Mouse (Mus musculus) heart, adult 2 months (tissue): ENCODE data around the gene Col20a1. TPM values are rescaled to one million over a fixed set of nuclear protein-coding genes. Genes with fewer than 3 reads are reported as not detected.

Experiments
- DNase-seq, 2 experiments: peaks; one replicate each; pipeline ENCODE4 v3.0.0; 2021
- H3K27ac ChIP-seq: fragments of 200-600 bp; 2 replicates; pipeline ENCODE4 v1.8.1; 2022
- H3K27me3 ChIP-seq: fragments of 200-500 bp; 2 replicates; pipeline ENCODE4 v1.6.1; 2012; ENCODE audit warnings: mild to moderate bottlenecking, low read length, inconsistent platforms, mixed read lengths; ENCODE audit not compliant: control insufficient read depth, insufficient read depth
- H3K36me3 ChIP-seq: fragments of 200-500 bp; 2 replicates; pipeline ENCODE4 v1.6.1; 2012; ENCODE audit warnings: low read length, inconsistent platforms; ENCODE audit not compliant: control insufficient read depth, insufficient read depth
- H3K4me1 ChIP-seq: fragments of 200-500 bp; 2 replicates; pipeline ENCODE4 v1.6.1; 2011; ENCODE audit warnings: low read length; ENCODE audit not compliant: control insufficient read depth, insufficient read depth
- H3K4me3 ChIP-seq: fragments of 200-600 bp; 2 replicates; pipeline ENCODE4 v1.8.1; 2022
- H3K79me2 ChIP-seq: fragments of 200-500 bp; replicated peaks from 2 replicates; pipeline ENCODE4 v1.6.1; 2012; ENCODE audit warnings: mild to moderate bottlenecking, inconsistent platforms, low read length, moderate library complexity, mixed read lengths; ENCODE audit not compliant: control insufficient read depth, insufficient read depth
- H3K9ac ChIP-seq: fragments of 200-500 bp; 2 replicates; pipeline ENCODE4 v1.6.1; 2012; ENCODE audit warnings: low read depth, mild to moderate bottlenecking, control low read depth, inconsistent platforms, low read length, mixed read lengths
- CTCF ChIP-seq: fragments of 200-600 bp; IDR thresholded peaks from 2 replicates; pipeline ENCODE4 v1.8.1; 2022; ENCODE audit warnings: antibody characterized with exemption, mild to moderate bottlenecking, moderate library complexity
- EP300 ChIP-seq: fragments of 200-500 bp; IDR thresholded peaks from 2 replicates; pipeline ENCODE4 v1.6.1; 2011; ENCODE audit warnings: low read depth, low read length, control low read depth; ENCODE audit not compliant: insufficient read depth
- POLR2A ChIP-seq: fragments of 200-500 bp; IDR thresholded peaks from 2 replicates; pipeline ENCODE4 v1.6.1; 2011; ENCODE audit warnings: mild to moderate bottlenecking, low read depth, low read length, control low read depth; ENCODE audit not compliant: insufficient read depth
- WGBS: fragments of 180-500 bp; shearing (Covaris S2); methylation state at CpG from one replicate; pipeline ENCODE4 v1.1.7; 2018; 5-methylcytosine and 5-hydroxymethylcytosine counted together
- intact Hi-C: fragments of 180-260 bp; cut with DNase I; formaldehyde crosslinking; loops from one replicate; pipeline ENCODE4 v1.15.1; 2025
- polyA plus RNA-seq: library from polyadenylated mRNA; depleted of rRNA; stranded (reverse); fragments of >200 nt; gene quantifications from 2 replicates; pipeline ENCODE4 v1.2.3, GENCODE M21; 2012
- total RNA-seq, 2 experiments: library from RNA; stranded (reverse); gene quantifications; 2 replicates each; pipeline ENCODE4 v1.2.3; 2021

Gene Col20a1
- total and polyA plus RNA-seq, 3 experiments = 0.23 to 2.0 (median 0.44) TPM

DNA sequence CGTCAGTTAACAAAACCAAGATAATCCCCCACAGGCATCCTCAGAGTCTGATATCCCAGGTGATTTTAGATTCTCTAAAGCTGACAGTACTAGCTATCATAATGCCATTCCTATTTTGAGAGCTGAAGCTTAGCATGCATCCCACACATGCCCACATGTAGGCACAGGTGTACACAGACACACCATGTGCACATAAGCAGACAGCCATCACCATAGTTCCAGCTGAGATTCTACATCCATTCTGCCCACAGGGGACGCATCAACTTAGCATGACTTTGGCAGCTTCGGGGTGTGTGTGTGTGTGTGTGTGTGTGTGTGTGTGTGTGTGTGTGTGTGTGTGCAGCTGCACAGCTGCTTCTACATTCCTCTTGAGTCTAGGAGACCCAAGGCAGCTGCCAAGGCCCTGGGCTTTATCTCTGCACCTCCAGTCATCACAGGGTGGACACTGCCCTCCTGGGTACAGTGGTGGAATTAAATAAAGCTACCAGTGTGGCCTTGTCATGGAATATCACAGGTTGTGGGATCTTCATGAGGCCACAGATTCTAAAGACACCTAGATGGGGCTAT, 2.1 kb downstream of the Col20a1 start:
- intact Hi-C loops = no loop called here
- H3K4me3 ChIP-seq = no peak overlapping the region
- H3K4me1 ChIP-seq = no peaks in the 10 kb centered on the region
- no peak for DNase-seq
- H3K79me2 ChIP-seq = no peaks in the 10 kb centered on the region
- no peaks in the 10 kb centered on the region for H3K36me3 ChIP-seq
- no peak overlapping the region for H3K27ac ChIP-seq
- TF ChIP-seq POLR2A = no peak
- TF ChIP-seq EP300 = no peak
- WGBS = 50% methylated on average over 3 of the region's 3 CpGs
- H3K9ac ChIP-seq = no peak overlapping the region
- H3K27me3 ChIP-seq = no peaks in the 10 kb centered on the region

DNA sequence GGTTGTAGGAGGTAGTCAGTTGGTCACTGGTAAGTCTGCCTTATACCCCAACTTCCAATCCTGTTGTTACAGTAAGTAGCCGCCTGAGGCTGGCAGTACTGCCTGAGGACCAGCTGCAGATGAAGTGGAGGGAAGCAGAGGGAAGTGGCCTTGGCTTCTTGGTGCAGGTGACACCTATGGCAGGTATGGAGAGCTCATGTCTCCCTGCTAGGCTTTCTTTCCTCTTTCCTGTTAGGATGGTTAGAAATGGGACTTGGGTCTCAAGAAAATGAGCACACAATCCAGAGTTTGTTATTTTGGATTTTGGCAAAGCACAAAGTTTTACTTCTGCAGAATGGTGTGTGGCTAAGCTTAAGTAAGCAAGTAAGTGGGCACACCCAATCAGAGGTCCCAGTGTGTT, 2.6 kb downstream of the Col20a1 start:
- Histone ChIP-seq H3K36me3 (no peaks in the 10 kb centered on the region), H3K27ac (no peak overlapping the region), H3K79me2 (no peaks in the 10 kb centered on the region), H3K9ac (no peak overlapping the region), H3K4me3 (no peak overlapping the region), H3K27me3 (no peaks in the 10 kb centered on the region), H3K4me1 (no peaks in the 10 kb centered on the region)
- no peak for DNase-seq
- TF ChIP-seq POLR2A (no peak), EP300 (no peak), CTCF (no peak)
- intact Hi-C loops = no loop called here
- WGBS = 67% methylated on average over 1 of the region's 1 CpGs

DNA sequence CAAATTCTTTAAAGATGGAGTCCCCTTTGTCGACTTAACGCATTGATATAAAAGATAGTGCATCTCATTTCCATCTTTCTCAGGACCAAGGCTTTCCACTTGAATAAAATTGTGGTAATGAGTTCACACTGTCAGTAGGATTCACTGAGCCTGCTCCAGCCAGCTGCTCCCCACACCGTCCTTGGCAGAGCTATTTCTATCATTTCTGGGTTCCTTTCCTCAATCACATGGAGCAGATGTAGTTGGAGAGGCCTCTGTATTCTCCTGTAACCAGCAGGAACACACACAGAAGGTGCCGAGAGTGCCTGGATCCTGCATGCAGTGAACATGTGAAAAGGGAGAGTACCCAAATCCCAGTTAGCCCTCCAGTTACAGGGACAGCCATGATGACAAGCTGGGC, 4.0 kb downstream of the Col20a1 start:
- Histone ChIP-seq H3K4me1 (no peaks in the 10 kb centered on the region), H3K9ac (no peak overlapping the region), H3K79me2 (no peaks in the 10 kb centered on the region), H3K4me3 (no peak overlapping the region), H3K27me3 (no peaks in the 10 kb centered on the region), H3K27ac (no peak overlapping the region), H3K36me3 (no peaks in the 10 kb centered on the region)
- no peak for TF ChIP-seq CTCF
- WGBS = 70% methylated on average over 4 of the region's 4 CpGs
- intact Hi-C loops = no loop called here
- no peak for DNase-seq

DNA sequence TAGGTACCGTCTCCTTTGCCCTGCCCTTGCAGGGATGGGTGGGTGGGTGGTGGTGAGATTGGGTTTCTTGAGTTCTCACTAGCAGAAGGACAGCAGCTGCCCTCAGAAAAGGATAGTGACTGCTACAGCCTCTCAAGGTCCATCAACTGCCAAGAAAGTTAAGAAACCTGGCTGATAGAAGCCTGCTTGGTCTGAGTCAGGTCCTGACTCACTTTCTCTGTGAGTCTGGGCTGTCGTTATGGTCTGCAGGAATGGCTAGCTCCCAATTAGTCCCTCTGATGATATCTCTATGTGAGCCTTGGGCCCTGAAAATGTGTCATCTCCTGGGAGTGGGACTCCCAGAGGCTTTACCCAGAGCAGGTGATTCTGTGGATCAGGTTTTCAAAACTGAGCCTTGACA, 8.0 kb downstream of the Col20a1 start:
- intact Hi-C loops = no loop called here
- DNase-seq = no peak
- TF ChIP-seq POLR2A = no peak
- no peaks in the 10 kb centered on the region for H3K36me3 ChIP-seq
- 62% methylated on average over 2 of the region's 2 CpGs for WGBS
- H3K4me1 ChIP-seq = no peaks in the 10 kb centered on the region
- H3K79me2 ChIP-seq = no peaks in the 10 kb centered on the region
- H3K27ac ChIP-seq = no peak overlapping the region
- H3K27me3 ChIP-seq = no peaks in the 10 kb centered on the region
- no peak overlapping the region for H3K9ac ChIP-seq
- H3K4me3 ChIP-seq = no peak overlapping the region

DNA sequence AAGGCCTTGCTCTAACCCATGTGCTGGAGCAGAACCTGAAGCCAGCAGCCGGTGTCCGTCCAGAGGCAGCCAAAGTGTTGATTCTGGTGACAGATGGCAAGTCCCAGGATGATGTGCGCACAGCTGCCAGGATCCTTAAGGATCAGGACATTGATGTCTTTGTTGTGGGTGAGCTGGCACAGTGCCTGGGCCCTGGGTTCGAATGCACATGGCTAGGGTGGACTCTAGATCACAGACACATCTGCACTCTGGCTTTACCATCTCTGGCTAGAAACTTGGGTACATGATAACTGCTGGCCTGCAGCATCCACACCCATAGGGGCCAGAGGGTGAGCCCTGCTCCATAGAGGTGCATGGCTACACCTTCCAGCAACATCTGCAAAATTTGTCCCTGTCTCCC, 9.1 kb downstream of the Col20a1 start:
- no peaks in the 10 kb centered on the region for H3K79me2 ChIP-seq
- TF ChIP-seq CTCF = no peak
- no peak for TF ChIP-seq POLR2A
- TF ChIP-seq EP300 = no peak
- DNase-seq = no peak
- H3K4me3 ChIP-seq = no peak overlapping the region
- H3K4me1 ChIP-seq = no peaks in the 10 kb centered on the region
- H3K27me3 ChIP-seq = no peaks in the 10 kb centered on the region
- WGBS = 68% methylated on average over 4 of the region's 4 CpGs
- H3K9ac ChIP-seq = no peak overlapping the region
- H3K36me3 ChIP-seq = no peaks in the 10 kb centered on the region
- intact Hi-C loops = no loop called here
- no peak overlapping the region for H3K27ac ChIP-seq

DNA sequence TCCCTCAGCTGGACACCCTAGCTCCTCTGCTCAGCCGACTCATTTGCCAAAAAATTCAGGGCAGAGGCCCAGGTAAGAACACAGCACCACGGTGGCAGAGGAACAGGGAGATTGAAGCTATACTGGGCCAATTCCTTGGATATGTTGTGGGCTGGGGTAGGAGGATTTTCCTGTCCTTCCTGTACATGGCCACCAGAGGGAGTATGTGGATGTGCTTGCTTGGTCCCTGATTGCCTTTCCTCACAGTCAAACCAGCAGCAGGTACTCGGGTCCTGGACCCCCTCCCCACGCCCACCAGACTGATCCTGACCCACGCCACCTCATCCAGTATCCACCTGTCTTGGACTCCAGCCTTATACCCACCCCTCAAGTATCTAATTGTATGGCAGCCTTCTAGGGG, 10.1 kb downstream of the Col20a1 start:
- WGBS = 12% methylated on average over 5 of the region's 5 CpGs
- no peaks in the 10 kb centered on the region for H3K27me3 ChIP-seq
- H3K4me1 ChIP-seq = no peaks in the 10 kb centered on the region
- no peaks in the 10 kb centered on the region for H3K79me2 ChIP-seq
- peak in 1 of 2 experiments; percentile 23 for DNase-seq
- intact Hi-C loops = loop anchor here (1.0 kb wide), 2 partner anchors 64 to 76 kb away; no protein-coding TSS in a partner anchor
- TF ChIP-seq POLR2A = no peak
- TF ChIP-seq CTCF = peak; percentile 90
- no peak overlapping the region for H3K4me3 ChIP-seq
- no peaks in the 10 kb centered on the region for H3K36me3 ChIP-seq
- no peak overlapping the region for H3K27ac ChIP-seq
- H3K9ac ChIP-seq = no peak overlapping the region
